Mouse (Mus musculus) cerebellum, adult 2 months (tissue): Measurements from ENCODE around the gene Dph3. TPM values are rescaled to one million over a fixed set of nuclear protein-coding genes. Genes with fewer than 3 reads are reported as not detected.
"Not testable (repeated sequence)": the region's sequence is repeated elsewhere in the genome, so short reads cannot be mapped to it uniquely, and the experiment has no call there.

Experiments
- DNase-seq, 2 experiments: peaks; one replicate each; pipeline ENCODE4 v3.0.0; 2021
- H3K27ac ChIP-seq: fragments of 200-500 bp; 2 replicates; pipeline ENCODE4 v1.5.1; 2012; ENCODE audit warnings: low read length, control low read depth, inconsistent platforms; ENCODE audit not compliant: insufficient read depth
- H3K27me3 ChIP-seq: fragments of 200-500 bp; 2 replicates; pipeline ENCODE4 v1.6.1; 2012; ENCODE audit warnings: inconsistent platforms, mild to moderate bottlenecking, low read length, moderate library complexity; ENCODE audit not compliant: control insufficient read depth, insufficient read depth
- H3K4me1 ChIP-seq: fragments of 200-500 bp; 2 replicates; pipeline ENCODE4 v1.6.1; 2011; ENCODE audit warnings: low read length; ENCODE audit not compliant: control insufficient read depth, insufficient read depth
- H3K4me3 ChIP-seq: fragments of 200-500 bp; replicated peaks from 2 replicates; pipeline ENCODE3; 2011; ENCODE audit warnings: mild to moderate bottlenecking, low read depth, low read length, control low read depth; ENCODE audit not compliant: insufficient read depth
- CTCF ChIP-seq: fragments of 200-500 bp; IDR thresholded peaks from 2 replicates; pipeline ENCODE4 v1.5.1; 2011; ENCODE audit warnings: low read depth, mild to moderate bottlenecking, control low read depth, low read length, moderate library complexity, borderline replicate concordance; ENCODE audit not compliant: insufficient read depth
- POLR2A ChIP-seq: fragments of 200-500 bp; IDR thresholded peaks from 2 replicates; pipeline ENCODE4 v1.6.1; 2011; ENCODE audit warnings: low read length, control low read depth, borderline replicate concordance; ENCODE audit not compliant: insufficient read depth
- WGBS: fragments of 180-500 bp; shearing (Covaris S2); methylation state at CpG from one replicate; pipeline ENCODE4 v1.1.7; 2018; 5-methylcytosine and 5-hydroxymethylcytosine counted together
- polyA plus RNA-seq: library from polyadenylated mRNA; depleted of rRNA; stranded (reverse); fragments of >200 nt; gene quantifications from 2 replicates; pipeline ENCODE4 v1.2.3, GENCODE M21; 2012

The Dph3 gene
- polyA plus RNA-seq, 1 experiment, result 54.6 TPM

GRCm38 (mm10) chr14:32095646-32096045 is 10.1 kb upstream of the Dph3 start:
- H3K4me3 ChIP-seq, result no peak overlapping the region
- TF ChIP-seq CTCF (no peak), POLR2A (no peak)
- H3K4me1 ChIP-seq, result no peaks in the 10 kb centered on the region
- 89% methylated on average over 5 of the region's 5 CpGs for WGBS
- H3K27me3 ChIP-seq, result no peaks in the 10 kb centered on the region
- H3K27ac ChIP-seq, result no peak overlapping the region
- no peak for DNase-seq

GRCm38 (mm10) chr14:32093500-32094117 is 8.1 kb upstream of the Dph3 start:
- DNase-seq, result no peak
- WGBS, result 91% methylated on average over 11 of the region's 11 CpGs
- no peak overlapping the region for H3K27ac ChIP-seq
- TF ChIP-seq CTCF (no peak), POLR2A (no peak)
- no peaks in the 10 kb centered on the region for H3K4me1 ChIP-seq
- no peak overlapping the region for H3K4me3 ChIP-seq
- H3K27me3 ChIP-seq, result no peaks in the 10 kb centered on the region

- Histone ChIP-seq H3K4me1 (no peaks in the 10 kb centered on the region), H3K4me3 (no peak overlapping the region), H3K27ac (no peak overlapping the region), H3K27me3 (no peaks in the 10 kb centered on the region)
- WGBS, result 67% methylated on average over 1 of the region's 1 CpGs
- TF ChIP-seq POLR2A, result no peak
- no peak for TF ChIP-seq CTCF
- DNase-seq, result no peak
Observed at GRCm38 (mm10) chr14:32093018-32093417, 7.5 kb upstream of the Dph3 start.

GRCm38 (mm10) chr14:32091704-32092103 is 6.2 kb upstream of the Dph3 start:
- Histone ChIP-seq H3K4me1 (no peaks in the 10 kb centered on the region), H3K4me3 (no peak overlapping the region), H3K27ac (no peak overlapping the region), H3K27me3 (no peaks in the 10 kb centered on the region)
- TF ChIP-seq POLR2A (no peak), CTCF (no peak)
- DNase-seq, result no peak
- WGBS, result 91% methylated on average over 4 of the region's 4 CpGs

GRCm38 (mm10) chr14:32091124-32091523 is 5.6 kb upstream of the Dph3 start:
- Histone ChIP-seq H3K4me3 (no peak overlapping the region), H3K27me3 (no peaks in the 10 kb centered on the region), H3K27ac (no peak overlapping the region), H3K4me1 (no peaks in the 10 kb centered on the region)
- DNase-seq, result no peak
- TF ChIP-seq POLR2A (no peak), CTCF (no peak)
- 84% methylated on average over 4 of the region's 4 CpGs for WGBS

GRCm38 (mm10) chr14:32087584-32088248 is 2.2 kb upstream of the Dph3 start:
- H3K4me3 ChIP-seq, H3K27me3 ChIP-seq, H3K4me1 ChIP-seq, H3K27ac ChIP-seq, DNase-seq: not testable (repeated sequence)
- WGBS, result 85% methylated on average over 7 of the region's 7 CpGs

GRCm38 (mm10) chr14:32086226-32086625 is 697 bp upstream of the Dph3 start:
- WGBS, result 7% methylated on average over 8 of the region's 8 CpGs
- no peak for TF ChIP-seq CTCF
- no peak for TF ChIP-seq POLR2A

GRCm38 (mm10) chr14:32084761-32085485 is 606 bp downstream of the Dph3 start, which contains the start of gene Oxnad1:
TSS of gene Oxnad1 (plus strand) at chr14:32085374.
- WGBS, result 2% methylated on average over 22 of the region's 22 CpGs
- TF ChIP-seq CTCF (no peak), POLR2A (no peak)
- Histone ChIP-seq H3K4me3 (peak within 1 kb of the TSS; percentile 61), H3K27me3 (no peaks in the 10 kb centered on the region), H3K27ac (peak within 1 kb of the TSS; percentile 67), H3K4me1 (no peaks in the 10 kb centered on the region)
- DNase-seq, result no peak

More at GRCm38 (mm10) chr14:32086226-32086625, 697 bp upstream of the Dph3 start:
- H3K27me3 ChIP-seq, result no peaks in the 10 kb centered on the region
- DNase-seq, result no peak
- H3K4me1 ChIP-seq, result no peaks in the 10 kb centered on the region
- H3K27ac ChIP-seq, result peak overlapping the region; percentile 55; the same call in 1 of the 2 replicates
- H3K4me3 ChIP-seq, result peak overlapping the region; percentile 61
